ENCODE assay signal across 8 mouse cellular contexts in genomic region chr4:129034706-129035660, GRCm38 (mm10). TPM values are rescaled to one million over a fixed set of nuclear protein-coding genes. Genes with fewer than 3 reads are reported as not detected.
A peak's percentile ranks its signal among the peaks of the same experiment; 100 is the strongest.
DNase-seq lines count a peak whose midpoint lies in the region; ATAC-seq and TF ChIP-seq lines count a peak whose summit lies in the region.
"Had no signal": no experiment of that assay in that cellular context is flagged by ENCODE, and none has a peak within 500 bp of the region (broad histone marks: within the 10 kb centered on the region; RNA-seq: fewer than 3 reads in every experiment).

No protein-coding gene starts in this region.

- no peak overlapping the region for H3K4me2 ChIP-seq in neural tube, embryonic 15.5 days

- no peak for TF ChIP-seq POLR2A in bone marrow macrophage, adult 2 months (IDR thresholded peaks at IDR 0.05; ENCODE audit: borderline replicate concordance, low read depth, low read length)

- no peaks in the 10 kb centered on the region for H3K36me3 ChIP-seq in neural tube, embryonic 15.5 days

- ATAC-seq in neural tube, embryonic 15.5 days (ENCODE audit: low FRiP score) = no peak

- 58% methylated on average over 13 of the region's 13 CpGs for WGBS in neural tube, embryonic 15.5 days

- H3K9me3 ChIP-seq in neural tube, embryonic 15.5 days (replicated peaks) = no peaks in the 10 kb centered on the region

- H3K4me3 ChIP-seq in bone marrow macrophage, adult 2 months (ENCODE audit: insufficient read depth, low read length) = peak overlapping the region; percentile 18; the same call in 1 of the 2 replicates
- no peak overlapping the region for H3K4me3 ChIP-seq in neural tube, embryonic 15.5 days (replicated peaks)

- DNase-seq in Muller cell, postnatal 12 days (ENCODE audit: inconsistent ontology term) = peak; percentile 85
- DNase-seq in heart, adult 8-10 months (ENCODE audit: low spot score) = peak; percentile 74
- peak; percentile 34 to 64 for DNase-seq in kidney, postnatal 4 days
- peak; percentile 86 for DNase-seq in ovary, adult 18-20 months (ENCODE audit: low spot score)
- peak; percentile 63 to 66 for DNase-seq in urinary bladder, postnatal 4 days (ENCODE audit: low spot score in 2 of 2)

- H3K27me3 ChIP-seq in neural tube, embryonic 15.5 days (replicated peaks) = no peaks in the 10 kb centered on the region

- no peak for TF ChIP-seq CTCF in bone marrow macrophage, adult 2 months (IDR thresholded peaks at IDR 0.05; ENCODE audit: low read depth, low read length)

- H3K4me1 ChIP-seq in bone marrow macrophage, adult 2 months (ENCODE audit: control insufficient read depth, insufficient read depth, low read length) = peaks cover 50% of the 10 kb centered on the region
- peaks cover 14% of the 10 kb centered on the region for H3K4me1 ChIP-seq in neural tube, embryonic 15.5 days

- no peak overlapping the region for H3K9ac ChIP-seq in neural tube, embryonic 15.5 days (replicated peaks)
- H3K9ac ChIP-seq: liver, embryonic 14.5 days had no signal

- peak overlapping the region; percentile 87 for H3K27ac ChIP-seq in bone marrow macrophage, adult 2 months (ENCODE audit: insufficient read depth, low read depth, low read length)
- no peak overlapping the region for H3K27ac ChIP-seq in neural tube, embryonic 15.5 days (replicated peaks)
- H3K27ac ChIP-seq: liver, embryonic 14.5 days had no signal

RNA-seq across cellular contexts. Expression of gene Rnf19b, which starts 23.1 kb away (rescaled TPM):
- 91.7 and 94.9 TPM in 2 replicates for polyA plus RNA-seq in bone marrow macrophage, adult 2 months (2012; ENCODE audit: insufficient read depth, insufficient read length, missing spikeins)
- 10 to 100 TPM; 26.0 to 30.0 (median 27.7) TPM for total RNA-seq in heart, adult 8-10 months (2022)
- 29.9 and 34.5 TPM in 2 replicates for polyA plus RNA-seq in neural tube, embryonic 15.5 days (2015; fragmentation: Nextera tagmentation; extraction: Ambion mirVana)

RNA-seq across cellular contexts. Expression of gene Ak2, which starts 43.2 kb away (rescaled TPM):
- polyA plus RNA-seq in bone marrow macrophage, adult 2 months (2012; ENCODE audit: insufficient read depth, insufficient read length, missing spikeins) = 54.5 and 64.3 TPM in 2 replicates
- total RNA-seq in heart, adult 8-10 months (2022) = 10 to 100 TPM; 58.0 to 66.2 (median 62.3) TPM
- 90.2 and 120 TPM in 2 replicates for polyA plus RNA-seq in neural tube, embryonic 15.5 days (2015; fragmentation: Nextera tagmentation; extraction: Ambion mirVana)
